Mouse (Mus musculus): Measurements from ENCODE around the gene Dnm1. TPM values are rescaled to one million over a fixed set of nuclear protein-coding genes. Genes with fewer than 3 reads are reported as not detected.

Gene Dnm1
- polyA plus RNA-seq, 1 experiment from 2014 or later = 12.4 TPM

DNA sequence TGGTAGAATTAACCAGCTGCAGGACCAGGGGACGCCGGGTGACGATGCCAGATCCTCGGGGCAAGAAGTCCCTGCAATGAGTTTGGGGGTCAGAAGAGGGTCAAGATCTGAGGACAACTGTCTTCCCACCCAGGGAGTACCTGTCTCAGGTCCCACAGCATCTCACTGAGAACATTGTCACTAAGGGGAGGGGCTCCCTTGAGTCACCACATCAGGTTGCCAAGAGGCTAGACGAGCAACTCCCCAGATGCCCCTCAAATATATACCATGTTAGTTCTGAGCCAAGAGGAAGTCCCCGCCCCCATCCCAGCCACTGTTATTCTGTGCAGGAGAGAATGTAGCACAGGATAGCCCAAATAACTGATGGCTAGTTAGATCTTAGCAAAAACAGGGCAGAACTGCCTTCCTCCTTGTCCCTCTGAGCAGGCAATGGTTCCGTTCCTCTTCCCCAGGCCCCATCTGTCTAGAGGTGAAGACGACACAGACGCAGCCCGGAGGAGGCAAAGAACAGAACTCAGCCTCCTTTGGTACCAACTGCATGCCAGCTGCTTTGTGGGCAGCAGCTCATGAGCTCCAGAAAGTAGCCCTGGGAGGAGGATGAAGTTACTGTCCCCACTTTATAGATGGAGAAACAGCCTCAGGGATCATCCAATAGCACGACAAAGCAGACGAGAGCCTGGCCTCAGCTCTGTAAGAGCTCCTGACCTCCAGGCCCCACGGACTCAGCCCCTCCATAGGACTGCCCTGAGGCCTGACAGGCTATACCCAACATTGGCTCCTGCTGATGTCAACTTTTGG lies 12.1 kb downstream of the Dnm1 start:
- no peak overlapping the region for H3K27ac ChIP-seq (ENCODE audit: low read depth, low read length)
- H3K9me3 ChIP-seq (ENCODE audit: control insufficient read depth, low read length) = no peaks in the 10 kb centered on the region
- no peaks in the 10 kb centered on the region for H3K36me3 ChIP-seq (ENCODE audit: control insufficient read depth, insufficient read depth, low read length)
- no peaks in the 10 kb centered on the region for H3K4me1 ChIP-seq (replicated peaks; ENCODE audit: control insufficient read depth, insufficient read depth, low read length)
- DNase-seq (ENCODE audit: low spot score) (no peak), ATAC-seq (replicated peaks; ENCODE audit: low FRiP score) (no peak)
- no peak overlapping the region for H3K4me2 ChIP-seq (ENCODE audit: low read depth, low read length, severe bottlenecking)
- 79% methylated on average over 13 of the region's 13 CpGs for WGBS
- H3K27me3 ChIP-seq (ENCODE audit: control insufficient read depth, insufficient read depth, low read length) = no peaks in the 10 kb centered on the region
- no peak overlapping the region for H3K9ac ChIP-seq (ENCODE audit: low read length)
- H3K4me3 ChIP-seq (ENCODE audit: low read depth, low read length) = no peak overlapping the region

DNA sequence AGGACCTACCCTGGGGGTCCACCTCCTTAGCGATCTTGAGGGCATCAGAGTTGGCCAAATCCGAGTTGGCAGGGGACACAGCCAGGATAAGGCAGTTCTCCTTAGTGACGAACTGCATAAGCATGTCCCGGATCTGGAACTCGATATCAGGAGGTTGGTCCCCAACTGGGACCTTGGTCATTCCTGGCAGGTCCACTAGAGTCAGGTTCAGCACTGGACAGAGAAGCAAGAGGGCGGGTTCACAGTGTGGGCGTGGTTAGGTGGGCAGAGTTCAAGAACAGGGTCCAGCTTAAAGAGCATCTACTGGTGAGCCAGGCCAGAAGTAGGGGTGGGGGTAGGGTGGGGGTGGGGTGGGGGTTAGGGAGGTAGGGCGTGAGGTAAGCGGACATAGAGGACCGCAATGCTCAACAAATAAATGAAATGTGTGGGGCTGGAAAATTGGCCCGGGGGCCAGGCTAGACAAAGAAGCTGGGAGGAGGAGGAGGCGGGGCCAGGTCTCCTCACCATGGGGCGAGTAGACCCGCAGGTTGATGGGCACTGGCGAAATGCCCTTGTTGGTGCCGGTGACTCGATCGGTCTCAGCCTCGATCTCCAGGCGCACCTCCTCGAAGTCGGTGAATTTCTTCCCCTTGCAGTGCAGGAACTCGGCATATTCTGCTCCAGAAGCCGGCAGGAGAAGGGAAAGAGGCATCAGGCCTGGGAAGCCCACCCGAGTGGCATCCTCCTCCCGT lies 13.1 kb downstream of the Dnm1 start:
- no peaks in the 10 kb centered on the region for H3K4me1 ChIP-seq (replicated peaks; ENCODE audit: control insufficient read depth, insufficient read depth, low read length)
- ATAC-seq (replicated peaks; ENCODE audit: low FRiP score) (no peak), DNase-seq (ENCODE audit: low spot score) (no peak)
- H3K4me2 ChIP-seq (ENCODE audit: low read depth, low read length, severe bottlenecking) = no peak overlapping the region
- no peak overlapping the region for H3K9ac ChIP-seq (ENCODE audit: low read length)
- H3K36me3 ChIP-seq (ENCODE audit: control insufficient read depth, insufficient read depth, low read length) = no peaks in the 10 kb centered on the region
- H3K4me3 ChIP-seq (ENCODE audit: low read depth, low read length) = no peak overlapping the region
- no peak overlapping the region for H3K27ac ChIP-seq (ENCODE audit: low read depth, low read length)
- H3K27me3 ChIP-seq (ENCODE audit: control insufficient read depth, insufficient read depth, low read length) = no peaks in the 10 kb centered on the region
- H3K9me3 ChIP-seq (ENCODE audit: control insufficient read depth, low read length) = no peaks in the 10 kb centered on the region
- 42% methylated on average over 26 of the region's 26 CpGs for whole genome bisulfite sequencing

DNA sequence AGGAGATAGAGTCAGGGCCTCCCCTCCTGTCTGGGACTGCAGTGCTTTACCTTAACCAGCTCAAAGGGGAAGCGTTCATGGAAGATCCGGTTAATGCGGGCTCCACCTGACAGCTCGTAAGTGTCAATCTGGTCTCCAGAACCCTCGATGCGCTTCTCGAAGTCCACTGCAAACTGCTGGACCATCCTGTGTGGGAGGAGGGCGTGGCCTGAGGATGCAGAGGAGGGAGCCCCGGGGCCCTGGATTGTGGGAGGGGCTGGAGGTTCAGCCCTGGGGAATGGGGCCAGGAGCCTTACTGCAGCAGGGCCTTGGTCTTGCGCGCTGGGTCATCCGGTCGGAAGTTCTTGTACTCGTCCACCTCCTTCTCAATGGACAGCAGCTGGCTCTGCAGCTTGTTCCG lies 17.2 kb downstream of the Dnm1 start:
- Histone ChIP-seq H3K9me3 (ENCODE audit: control insufficient read depth, low read length) (no peaks in the 10 kb centered on the region), H3K4me1 (replicated peaks; ENCODE audit: control insufficient read depth, insufficient read depth, low read length) (no peaks in the 10 kb centered on the region), H3K27me3 (ENCODE audit: control insufficient read depth, insufficient read depth, low read length) (no peaks in the 10 kb centered on the region), H3K4me2 (ENCODE audit: low read depth, low read length, severe bottlenecking) (no peak overlapping the region), H3K4me3 (ENCODE audit: low read depth, low read length) (no peak overlapping the region), H3K9ac (ENCODE audit: low read length) (no peak overlapping the region), H3K27ac (ENCODE audit: low read depth, low read length) (no peak overlapping the region), H3K36me3 (ENCODE audit: control insufficient read depth, insufficient read depth, low read length) (no peaks in the 10 kb centered on the region)
- WGBS = 57% methylated on average over 15 of the region's 15 CpGs
- ATAC-seq (replicated peaks; ENCODE audit: low FRiP score) (no peak), DNase-seq (ENCODE audit: low spot score) (no peak)

DNA sequence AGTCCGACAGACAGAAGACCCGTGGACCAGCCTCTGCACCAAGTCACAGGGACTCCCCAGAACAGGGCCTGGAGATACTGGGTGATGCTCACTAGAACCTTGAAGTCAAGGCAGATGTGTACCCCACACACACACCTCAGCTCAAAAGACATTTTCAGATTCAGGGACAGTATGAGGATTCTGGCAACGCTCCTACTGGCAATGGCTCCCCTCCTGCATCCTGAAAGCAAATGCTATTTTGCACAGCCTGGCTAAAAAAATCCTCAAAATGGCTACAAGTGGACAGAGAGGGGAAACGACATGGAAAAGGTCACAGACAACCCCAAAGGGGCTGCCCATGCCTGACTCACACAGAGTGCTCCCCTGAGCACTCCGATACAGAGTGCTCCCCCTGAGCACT lies 21.0 kb downstream of the Dnm1 start:
- Histone ChIP-seq H3K9me3 (ENCODE audit: control insufficient read depth, low read length) (no peaks in the 10 kb centered on the region), H3K27me3 (ENCODE audit: control insufficient read depth, insufficient read depth, low read length) (no peaks in the 10 kb centered on the region), H3K4me3 (ENCODE audit: low read depth, low read length) (no peak overlapping the region), H3K9ac (ENCODE audit: low read length) (no peak overlapping the region), H3K4me2 (ENCODE audit: low read depth, low read length, severe bottlenecking) (no peak overlapping the region), H3K4me1 (replicated peaks; ENCODE audit: control insufficient read depth, insufficient read depth, low read length) (no peaks in the 10 kb centered on the region), H3K36me3 (ENCODE audit: control insufficient read depth, insufficient read depth, low read length) (no peaks in the 10 kb centered on the region), H3K27ac (ENCODE audit: low read depth, low read length) (no peak overlapping the region)
- WGBS = 88% methylated on average over 5 of the region's 5 CpGs
- ATAC-seq (replicated peaks; ENCODE audit: low FRiP score) (no peak), DNase-seq (ENCODE audit: low spot score) (no peak)

DNA sequence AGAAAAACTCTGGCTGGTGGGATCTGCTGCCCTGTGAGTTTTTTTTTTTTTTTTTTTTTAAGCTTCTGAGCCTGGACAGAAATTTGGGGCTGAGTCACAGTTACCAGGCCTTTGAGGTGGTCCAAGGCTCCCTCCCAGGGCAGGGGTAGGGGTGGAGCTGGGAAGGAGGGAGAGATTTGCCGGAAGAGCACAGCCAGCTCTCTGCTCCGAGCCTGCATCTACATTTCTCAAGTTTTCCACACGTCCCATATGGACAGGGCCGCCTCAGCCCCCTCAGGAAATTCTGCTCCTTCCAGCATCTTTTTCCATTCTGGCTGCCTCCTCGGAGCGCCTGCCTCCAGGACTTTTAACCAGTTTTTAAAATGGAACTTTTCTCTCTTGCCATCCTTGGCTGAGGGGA lies 23.6 kb downstream of the Dnm1 start:
- ATAC-seq (replicated peaks; ENCODE audit: low FRiP score) = no peak
- H3K27ac ChIP-seq (ENCODE audit: low read depth, low read length) = no peak overlapping the region
- no peaks in the 10 kb centered on the region for H3K9me3 ChIP-seq (ENCODE audit: control insufficient read depth, low read length)
- WGBS = 50% methylated on average over 6 of the region's 6 CpGs
- no peaks in the 10 kb centered on the region for H3K36me3 ChIP-seq (ENCODE audit: control insufficient read depth, insufficient read depth, low read length)
- H3K4me3 ChIP-seq (ENCODE audit: low read depth, low read length) = no peak overlapping the region
- no peaks in the 10 kb centered on the region for H3K4me1 ChIP-seq (replicated peaks; ENCODE audit: control insufficient read depth, insufficient read depth, low read length)
- DNase-seq (ENCODE audit: low spot score) = no peak
- no peaks in the 10 kb centered on the region for H3K27me3 ChIP-seq (ENCODE audit: control insufficient read depth, insufficient read depth, low read length)
- no peak overlapping the region for H3K4me2 ChIP-seq (ENCODE audit: low read depth, low read length, severe bottlenecking)
- H3K9ac ChIP-seq (ENCODE audit: low read length) = no peak overlapping the region

DNA sequence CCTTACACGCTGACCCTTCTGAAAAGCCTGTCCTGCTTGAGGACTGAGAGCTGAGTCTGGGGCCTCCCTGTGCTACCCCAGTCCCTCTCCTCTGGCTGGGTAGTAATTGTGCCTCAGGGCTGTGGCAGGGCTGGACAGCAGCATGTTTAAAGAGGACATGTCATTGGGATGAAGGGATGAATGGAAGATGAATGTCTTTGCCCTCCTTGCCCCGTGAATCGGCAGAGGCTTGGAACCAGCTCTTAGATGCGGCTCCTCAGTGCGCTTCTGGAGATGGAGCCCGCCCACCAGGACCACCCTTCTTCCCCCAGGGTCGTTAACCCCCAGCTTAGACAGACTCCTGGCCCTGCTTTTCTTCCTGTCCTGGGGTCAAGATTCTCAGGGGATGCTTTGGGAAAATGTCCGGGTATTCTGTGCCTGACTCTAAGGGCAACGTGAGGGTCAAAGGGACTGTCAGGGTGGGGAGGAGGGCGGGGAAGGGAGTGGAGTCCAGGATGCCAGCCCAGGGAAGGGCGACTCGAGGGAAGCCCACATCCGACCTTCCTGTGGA lies 24.2 kb downstream of the Dnm1 start:
- ATAC-seq (replicated peaks; ENCODE audit: low FRiP score) (no peak), DNase-seq (ENCODE audit: low spot score) (no peak)
- Histone ChIP-seq H3K9me3 (ENCODE audit: control insufficient read depth, low read length) (no peaks in the 10 kb centered on the region), H3K4me1 (replicated peaks; ENCODE audit: control insufficient read depth, insufficient read depth, low read length) (no peaks in the 10 kb centered on the region), H3K9ac (ENCODE audit: low read length) (no peak overlapping the region), H3K4me2 (ENCODE audit: low read depth, low read length, severe bottlenecking) (no peak overlapping the region), H3K4me3 (ENCODE audit: low read depth, low read length) (no peak overlapping the region), H3K27ac (ENCODE audit: low read depth, low read length) (no peak overlapping the region), H3K36me3 (ENCODE audit: control insufficient read depth, insufficient read depth, low read length) (no peaks in the 10 kb centered on the region), H3K27me3 (ENCODE audit: control insufficient read depth, insufficient read depth, low read length) (no peaks in the 10 kb centered on the region)
- 42% methylated on average over 13 of the region's 13 CpGs for WGBS

DNA sequence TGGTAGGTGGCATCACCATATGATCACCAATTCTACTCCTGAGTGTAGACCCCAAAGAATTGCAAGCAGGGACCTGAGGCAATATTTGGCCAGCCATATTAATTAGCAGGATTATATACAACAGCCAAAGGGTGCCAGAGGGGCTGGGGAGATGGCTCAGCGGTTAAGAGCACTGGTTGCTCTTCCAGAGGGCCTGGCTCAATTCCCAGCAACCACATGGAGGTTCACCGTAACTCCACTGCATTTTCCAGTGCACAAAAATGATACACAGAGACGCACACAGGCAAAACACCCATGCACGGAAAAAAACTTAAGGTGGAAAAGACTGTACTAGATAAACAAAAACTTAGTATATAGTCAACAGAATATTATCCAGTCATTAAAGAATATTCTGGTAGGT lies 25.9 kb downstream of the Dnm1 start:
- no peaks in the 10 kb centered on the region for H3K27me3 ChIP-seq (ENCODE audit: control insufficient read depth, insufficient read depth, low read length)
- no peaks in the 10 kb centered on the region; the same call in 1 of the 2 replicates for H3K4me1 ChIP-seq (replicated peaks; ENCODE audit: control insufficient read depth, insufficient read depth, low read length)
- 92% methylated on average over 4 of the region's 4 CpGs for WGBS
- no peaks in the 10 kb centered on the region for H3K9me3 ChIP-seq (ENCODE audit: control insufficient read depth, low read length)
- DNase-seq (ENCODE audit: low spot score) (no peak), ATAC-seq (replicated peaks; ENCODE audit: low FRiP score) (no peak)
- H3K4me3 ChIP-seq (ENCODE audit: low read depth, low read length) = no peak overlapping the region
- H3K9ac ChIP-seq (ENCODE audit: low read length) = no peak overlapping the region
- H3K27ac ChIP-seq (ENCODE audit: low read depth, low read length) = no peak overlapping the region
- H3K4me2 ChIP-seq (ENCODE audit: low read depth, low read length, severe bottlenecking) = no peak overlapping the region
- H3K36me3 ChIP-seq (ENCODE audit: control insufficient read depth, insufficient read depth, low read length) = no peaks in the 10 kb centered on the region

DNA sequence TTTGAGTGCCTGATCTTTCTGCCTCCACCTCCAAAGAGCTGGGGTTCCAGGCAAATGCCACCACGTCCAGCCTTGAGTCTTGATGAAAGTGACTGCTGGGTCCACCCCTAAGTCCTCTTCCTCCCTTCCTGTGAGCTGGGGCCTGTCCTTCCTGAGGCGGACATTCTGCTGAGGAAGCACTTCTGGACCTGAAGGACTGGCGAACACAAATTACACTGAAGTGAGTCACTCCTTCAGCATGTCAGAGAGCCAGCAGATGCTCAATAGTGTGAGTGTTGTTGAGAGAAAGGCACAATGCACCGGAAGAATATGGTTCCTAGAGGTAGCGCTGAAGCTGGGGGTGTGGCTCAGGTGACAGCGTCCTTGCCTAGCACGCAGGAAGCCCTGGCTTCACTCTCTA lies 27.8 kb downstream of the Dnm1 start:
- H3K27ac ChIP-seq (ENCODE audit: low read depth, low read length) = no peak overlapping the region
- H3K27me3 ChIP-seq (ENCODE audit: control insufficient read depth, insufficient read depth, low read length) = no peaks in the 10 kb centered on the region
- ATAC-seq (replicated peaks; ENCODE audit: low FRiP score) (no peak), DNase-seq (ENCODE audit: low spot score) (no peak)
- H3K4me3 ChIP-seq (ENCODE audit: low read depth, low read length) = no peak overlapping the region
- no peak overlapping the region for H3K4me2 ChIP-seq (ENCODE audit: low read depth, low read length, severe bottlenecking)
- H3K9ac ChIP-seq (ENCODE audit: low read length) = no peak overlapping the region
- peaks cover 2% of the 10 kb centered on the region; the same call in 1 of the 2 replicates for H3K4me1 ChIP-seq (replicated peaks; ENCODE audit: control insufficient read depth, insufficient read depth, low read length)
- WGBS = 83% methylated on average over 7 of the region's 7 CpGs
- no peaks in the 10 kb centered on the region for H3K9me3 ChIP-seq (ENCODE audit: control insufficient read depth, low read length)
- H3K36me3 ChIP-seq (ENCODE audit: control insufficient read depth, insufficient read depth, low read length) = no peaks in the 10 kb centered on the region

All from forebrain, embryonic 11.5 days (tissue).